Comparison of ENCODE assay signal across 9 mouse cellular contexts in genomic region chr3:87804038-87804677, GRCm38 (mm10). TPM values are rescaled to one million over a fixed set of nuclear protein-coding genes. Genes with fewer than 3 reads are reported as not detected.
DNase-seq lines count a peak whose midpoint lies in the region; ATAC-seq and TF ChIP-seq lines count a peak whose summit lies in the region.
"Had no signal": no experiment of that assay in that cellular context is flagged by ENCODE, and none has a peak within 500 bp of the region (broad histone marks: within the 10 kb centered on the region; RNA-seq: fewer than 3 reads in every experiment).

No protein-coding gene starts in this region.

- no peaks in the 10 kb centered on the region for H3K9me3 ChIP-seq in heart, embryonic 10.5 days
- H3K9me3 ChIP-seq in ES-Bruce4 (replicated peaks; ENCODE audit: control insufficient read depth, insufficient read depth, low read length, poor library complexity, severe bottlenecking) = no peaks in the 10 kb centered on the region

- DNase-seq in heart, embryonic 10.5 days (ENCODE audit: low spot score) = no peak
- no peak for DNase-seq in heart, postnatal 25 days (ENCODE audit: low spot score)
- DNase-seq in embryo, embryonic 10 days (ENCODE audit: low spot score) = no peak
- DNase-seq in left cerebral cortex, postnatal 4 days = no peak

- H3K36me3 ChIP-seq in heart, embryonic 10.5 days = no peaks in the 10 kb centered on the region
- H3K36me3 ChIP-seq in ES-Bruce4 (ENCODE audit: control insufficient read depth, insufficient read depth, low read length, poor library complexity, severe bottlenecking) = no peaks in the 10 kb centered on the region

- H3K9ac ChIP-seq in ES-Bruce4 (ENCODE audit: low read depth, poor library complexity, severe bottlenecking) = no peak overlapping the region

- H3K27me3 ChIP-seq in heart, embryonic 10.5 days (ENCODE audit: insufficient read depth, poor library complexity, severe bottlenecking) = peaks cover 100% of the 10 kb centered on the region
- no peaks in the 10 kb centered on the region for H3K27me3 ChIP-seq in ES-Bruce4 (ENCODE audit: control insufficient read depth, insufficient read depth, low read length, poor library complexity, severe bottlenecking)

- H3K4me1 ChIP-seq in heart, embryonic 10.5 days = peaks cover 9% of the 10 kb centered on the region; the same call in 1 of the 2 replicates
- no peaks in the 10 kb centered on the region for H3K4me1 ChIP-seq in ES-Bruce4 (ENCODE audit: control insufficient read depth, insufficient read depth, low read length)

- TF ChIP-seq POLR2A in ES-Bruce4 (IDR thresholded peaks at IDR 0.05; ENCODE audit: insufficient read depth, low read length) = no peak

- no peak for TF ChIP-seq EP300 in ES-Bruce4 (IDR thresholded peaks at IDR 0.05; ENCODE audit: insufficient read depth, low read depth, low read length)

- WGBS in heart, embryonic 10.5 days = 3% methylated on average over 26 of the region's 26 CpGs

- TF ChIP-seq CTCF in ES-Bruce4 (IDR thresholded peaks at IDR 0.05; ENCODE audit: low read depth, low read length) = no peak

- H3K27ac ChIP-seq in heart, embryonic 10.5 days = no peak overlapping the region
- no peak overlapping the region for H3K27ac ChIP-seq in ES-Bruce4 (ENCODE audit: insufficient read depth, low read length)

- intact Hi-C loops in heart, postnatal 25 days (cut with DNase I) = no loop called here
- intact Hi-C loops in left cerebral cortex, postnatal 4 days (cut with DNase I) = no loop called here

- peak; percentile 73 for ATAC-seq in granulocyte monocyte progenitor cell, adult 5-6 weeks (replicated peaks; ENCODE audit: poor library complexity, severe bottlenecking)
- ATAC-seq in megakaryocyte, adult 5-6 weeks (ENCODE audit: poor library complexity, severe bottlenecking) = peak; percentile 47; the same call in 1 of the 2 replicates
- ATAC-seq in monocyte, adult 5-6 weeks (replicated peaks; ENCODE audit: insufficient number of reproducible peaks, low FRiP score, low TSS enrichment, poor library complexity, severe bottlenecking) = no peak
- ATAC-seq: Patski had no signal

- H3K4me3 ChIP-seq in heart, embryonic 10.5 days = peak overlapping the region; percentile 47
- H3K4me3 ChIP-seq in ES-Bruce4 (ENCODE audit: low read depth, low read length) = peak overlapping the region; percentile 50

RNA-seq across cellular contexts. Expression of gene Insrr, which starts 7.4 kb away (rescaled TPM):
- 0.07 TPM in 1 of 2 replicates, not detected in the other for polyA plus RNA-seq in heart, embryonic 10.5 days (2016; fragmentation: Nextera tagmentation; extraction: Ambion mirVana)
- under 1 TPM in 1 of 2 experiments, not detected in 1; 0.08 TPM for total RNA-seq in heart, postnatal 25 days (2021)
- 0.35 TPM in 1 of 2 replicates, not detected in the other for polyA plus RNA-seq in ES-Bruce4 (2011; ENCODE audit: insufficient read depth, insufficient read length, low read depth, missing spikeins)
- total RNA-seq in granulocyte monocyte progenitor cell, adult 5-6 weeks (2014; fragmentation: Nextera tagmentation) = not detected in 2 replicates
- total RNA-seq in granulocyte monocyte progenitor cell, adult 5-6 weeks (2017) = not detected in 2 replicates
- total RNA-seq in megakaryocyte, adult 5-6 weeks (2015) = not detected in 2 replicates
- total RNA-seq in megakaryocyte, adult 5-6 weeks (2017) = not detected in 2 replicates
- total RNA-seq in monocyte, adult 5-6 weeks (2017) = 0.21 to 0.49 TPM in 2 of 3 replicates, not detected in the other
- total RNA-seq in left cerebral cortex, postnatal 4 days (2021) = 1 to 10 TPM in 1 of 2 experiments, under 1 TPM in 1; 0.70 to 1.9 TPM

RNA-seq across cellular contexts. Expression of gene Ntrk1, which starts 9.2 kb away (rescaled TPM):
- polyA plus RNA-seq in heart, embryonic 10.5 days (2016; fragmentation: Nextera tagmentation; extraction: Ambion mirVana) = 0.05 and 0.68 TPM in 2 replicates
- under 1 TPM; 0.17 to 0.18 TPM for total RNA-seq in heart, postnatal 25 days (2021)
- 0.26 and 0.46 TPM in 2 replicates for polyA plus RNA-seq in ES-Bruce4 (2011; ENCODE audit: insufficient read depth, insufficient read length, low read depth, missing spikeins)
- not detected in 2 replicates for total RNA-seq in granulocyte monocyte progenitor cell, adult 5-6 weeks (2014; fragmentation: Nextera tagmentation)
- not detected in 2 replicates for total RNA-seq in granulocyte monocyte progenitor cell, adult 5-6 weeks (2017)
- total RNA-seq in megakaryocyte, adult 5-6 weeks (2015) = not detected in 2 replicates
- not detected in 2 replicates for total RNA-seq in megakaryocyte, adult 5-6 weeks (2017)
- 0.32 TPM in 1 of 3 replicates, not detected in the others for total RNA-seq in monocyte, adult 5-6 weeks (2017)
- total RNA-seq in left cerebral cortex, postnatal 4 days (2021) = under 1 TPM; 0.38 to 0.93 TPM
- polyA plus RNA-seq: Patski had no signal

RNA-seq across cellular contexts. Expression of gene Pear1, which starts 19.9 kb away (rescaled TPM):
- 14.3 and 14.8 TPM in 2 replicates for polyA plus RNA-seq in heart, embryonic 10.5 days (2016; fragmentation: Nextera tagmentation; extraction: Ambion mirVana)
- total RNA-seq in heart, postnatal 25 days (2021) = 10 to 100 TPM; 17.9 to 21.7 TPM
- polyA plus RNA-seq in ES-Bruce4 (2011; ENCODE audit: insufficient read depth, insufficient read length, low read depth, missing spikeins) = 1.9 and 2.3 TPM in 2 replicates
- total RNA-seq in granulocyte monocyte progenitor cell, adult 5-6 weeks (2014; fragmentation: Nextera tagmentation) = 1.8 and 9.6 TPM in 2 replicates
- 0.57 and 1.0 TPM in 2 replicates for total RNA-seq in granulocyte monocyte progenitor cell, adult 5-6 weeks (2017)
- total RNA-seq in megakaryocyte, adult 5-6 weeks (2015) = 1.9 and 4.8 TPM in 2 replicates
- 0.77 and 2.6 TPM in 2 replicates for total RNA-seq in megakaryocyte, adult 5-6 weeks (2017)
- total RNA-seq in monocyte, adult 5-6 weeks (2017) = 6.5 to 33.3 TPM (median 10.7 TPM) in 3 replicates
- total RNA-seq in left cerebral cortex, postnatal 4 days (2021) = 10 to 100 TPM in 1 of 2 experiments, 1 to 10 TPM in 1; 8.0 to 11.5 TPM

RNA-seq across cellular contexts. Expression of gene Sh2d2a, which starts 42.4 kb away (rescaled TPM):
- 0.20 and 0.23 TPM in 2 replicates for polyA plus RNA-seq in heart, embryonic 10.5 days (2016; fragmentation: Nextera tagmentation; extraction: Ambion mirVana)
- total RNA-seq in heart, postnatal 25 days (2021) = under 1 TPM in 1 of 2 experiments, not detected in 1; 0.08 TPM
- polyA plus RNA-seq in ES-Bruce4 (2011; ENCODE audit: insufficient read depth, insufficient read length, low read depth, missing spikeins) = 0.18 TPM in 1 of 2 replicates, not detected in the other
- total RNA-seq in granulocyte monocyte progenitor cell, adult 5-6 weeks (2014; fragmentation: Nextera tagmentation) = not detected in 2 replicates
- 0.10 TPM in 1 of 2 replicates, not detected in the other for total RNA-seq in granulocyte monocyte progenitor cell, adult 5-6 weeks (2017)
- 1.9 and 2.7 TPM in 2 replicates for total RNA-seq in megakaryocyte, adult 5-6 weeks (2015)
- total RNA-seq in megakaryocyte, adult 5-6 weeks (2017) = 0.70 and 1.4 TPM in 2 replicates
- 64.0 to 201 TPM (median 71.7 TPM) in 3 replicates for total RNA-seq in monocyte, adult 5-6 weeks (2017)
- not detected for total RNA-seq in left cerebral cortex, postnatal 4 days (2021)
- polyA plus RNA-seq: Patski had no signal

RNA-seq across cellular contexts. Expression of gene Lrrc71, which starts 55.7 kb away (rescaled TPM):
- 0.30 and 0.63 TPM in 2 replicates for polyA plus RNA-seq in heart, embryonic 10.5 days (2016; fragmentation: Nextera tagmentation; extraction: Ambion mirVana)
- under 1 TPM; 0.16 to 0.17 TPM for total RNA-seq in heart, postnatal 25 days (2021)
- not detected in 2 replicates for polyA plus RNA-seq in ES-Bruce4 (2011; ENCODE audit: insufficient read depth, insufficient read length, low read depth, missing spikeins)
- total RNA-seq in granulocyte monocyte progenitor cell, adult 5-6 weeks (2014; fragmentation: Nextera tagmentation) = not detected in 2 replicates
- total RNA-seq in granulocyte monocyte progenitor cell, adult 5-6 weeks (2017) = not detected in 2 replicates
- total RNA-seq in megakaryocyte, adult 5-6 weeks (2015) = not detected in 2 replicates
- 0.04 TPM in 1 of 2 replicates, not detected in the other for total RNA-seq in megakaryocyte, adult 5-6 weeks (2017)
- total RNA-seq in monocyte, adult 5-6 weeks (2017) = 0.39 to 1.2 TPM (median 0.53 TPM) in 3 replicates
- 1 to 10 TPM in 1 of 2 experiments, under 1 TPM in 1; 0.46 to 1.4 TPM for total RNA-seq in left cerebral cortex, postnatal 4 days (2021)
